Mouse (Mus musculus): Measurements from ENCODE around the gene Pdcd2l.

DNA sequence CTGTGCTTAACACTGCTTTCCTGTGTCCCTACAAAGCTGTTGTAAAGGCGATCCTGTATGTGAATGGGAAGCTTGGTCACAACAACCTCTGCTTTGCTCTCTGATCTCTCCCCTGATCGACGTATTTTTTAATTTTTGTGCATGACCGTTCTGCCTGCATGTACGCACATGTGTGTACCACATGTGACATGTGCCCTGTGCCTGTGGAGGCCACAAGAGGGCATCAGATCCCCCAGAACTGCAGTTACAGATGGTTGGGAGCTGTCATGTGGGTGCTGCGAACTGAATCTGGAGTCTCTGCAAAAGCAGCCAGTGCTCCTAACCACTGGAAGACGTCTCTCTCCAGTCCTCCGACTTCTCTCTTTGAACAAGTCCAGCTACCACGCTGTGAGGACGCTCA lies 25.9 kb upstream of the Pdcd2l start:
- TF ChIP-seq CTCF (conservative IDR thresholded peaks at IDR 0.05; ENCODE audit: insufficient read depth, insufficient read length, low read depth, low read length) = peak; percentile 23; the same call in 1 of the 2 replicates
- no peak for TF ChIP-seq POLR2A (IDR thresholded peaks at IDR 0.05; ENCODE audit: low read depth, low read length)

Measured in kidney, adult 2 months (tissue).